Mouse (Mus musculus): Measurements from ENCODE around the gene Hoxb9.

- TF ChIP-seq CTCF (IDR thresholded peaks at IDR 0.05; ENCODE audit: borderline replicate concordance, insufficient read depth, low read length): no peak
- no peak for TF ChIP-seq POLR2A (IDR thresholded peaks at IDR 0.05; ENCODE audit: low read depth, low read length)
These were observed 15.6 kb downstream of the Hoxb9 start for GRCm38 (mm10) chr11:96286739-96287385.

Data from embryonic fibroblast, embryonic 13.5 days (primary cell).